Mouse (Mus musculus) kidney, embryonic 14.5 days (tissue): ENCODE results near the gene Ajap1. TPM values are rescaled to one million over a fixed set of nuclear protein-coding genes. Genes with fewer than 3 reads are reported as not detected.

ENCODE experiments used
- ATAC-seq: fragments of 200-750 bp; cut with Nextera tagmentation; 2 replicates; pipeline ENCODE4 v1.8.0; 2017; ENCODE audit warnings: moderate number of reproducible peaks, mild to moderate bottlenecking, moderate TSS enrichment, moderate library complexity; ENCODE audit not compliant: low FRiP score, low TSS enrichment
- H3K27ac ChIP-seq: fragments of 300-500 bp; sonication (generic); 2 replicates; pipeline ENCODE4 v1.5.1; 2014; ENCODE audit warnings: low read depth, mild to moderate bottlenecking, low read length, moderate library complexity, mixed read lengths
- H3K27me3 ChIP-seq: fragments of 300-500 bp; sonication (generic); 2 replicates; pipeline ENCODE4 v1.6.1; 2014; ENCODE audit warnings: mild to moderate bottlenecking, low read length; ENCODE audit not compliant: control insufficient read depth, insufficient read depth
- H3K36me3 ChIP-seq: fragments of 300-500 bp; sonication (generic); 2 replicates; pipeline ENCODE4 v1.6.1; 2014; ENCODE audit warnings: low read length, mixed read lengths; ENCODE audit not compliant: control insufficient read depth, insufficient read depth
- H3K4me1 ChIP-seq: fragments of 300-500 bp; sonication (generic); 2 replicates; pipeline ENCODE4 v1.6.1; 2014; ENCODE audit warnings: low read length, mixed read lengths; ENCODE audit not compliant: control insufficient read depth, insufficient read depth
- H3K4me2 ChIP-seq: fragments of 300-500 bp; sonication (generic); replicated peaks from 2 replicates; pipeline ENCODE4 v1.6.1; 2014; ENCODE audit warnings: low read depth, mild to moderate bottlenecking, low read length
- H3K4me3 ChIP-seq: fragments of 300-500 bp; sonication (generic); 2 replicates; pipeline ENCODE4 v1.5.1; 2014; ENCODE audit warnings: mild to moderate bottlenecking, low read length
- H3K9ac ChIP-seq: fragments of 300-500 bp; sonication (generic); 2 replicates; pipeline ENCODE4 v1.6.1; 2014; ENCODE audit warnings: low read depth, mild to moderate bottlenecking, low read length, moderate library complexity
- H3K9me3 ChIP-seq: fragments of 300-500 bp; sonication (generic); 2 replicates; pipeline ENCODE4 v1.6.1; 2016; ENCODE audit warnings: low read length; ENCODE audit not compliant: control insufficient read depth
- WGBS: fragments of 180-500 bp; shearing (Covaris S2); extraction: QIAGEN DNeasy Blood & Tissue Kit; methylation state at CpG from one replicate; pipeline ENCODE4 v1.1.7; 2014; 5-methylcytosine and 5-hydroxymethylcytosine counted together
- polyA plus RNA-seq: library from polyadenylated mRNA; unstranded; fragments of >200 nt; fragmentation: Nextera tagmentation; extraction: Ambion mirVana; gene quantifications from 2 replicates; pipeline ENCODE4 v1.2.1, GENCODE M21; 2014

The Ajap1 gene
- polyA plus RNA-seq, 1 experiment from 2014 or later, result 3.8 TPM

DNA sequence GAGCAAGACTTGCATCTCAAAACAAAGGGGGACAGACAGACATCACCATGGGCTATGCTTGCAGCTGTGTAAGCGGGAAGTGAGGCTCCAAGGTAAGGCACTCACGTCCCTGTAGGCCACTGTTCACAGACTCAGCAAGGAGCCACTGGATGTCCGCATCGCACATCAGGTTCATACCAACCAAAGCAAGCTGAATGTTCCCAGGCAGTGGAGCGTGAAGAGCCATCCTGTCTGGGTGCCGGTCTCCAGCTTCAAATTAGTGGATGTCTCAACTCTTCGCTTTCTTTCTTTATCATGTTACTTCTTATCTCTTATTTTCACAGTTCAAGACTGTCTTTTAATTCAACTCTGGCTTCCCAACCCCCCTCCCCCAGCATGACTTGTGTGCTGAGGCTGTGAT is 101.2 kb downstream of the Ajap1 start:
- Histone ChIP-seq H3K4me1 (0 out of 2 replicates have a peak, but pooled peaks cover 8% of the 10 kb centered on the region), H3K36me3 (no peaks in the 10 kb centered on the region), H3K27me3 (no peaks in the 10 kb centered on the region), H3K9ac (no peak overlapping the region), H3K27ac (no peak overlapping the region), H3K4me2 (no peak overlapping the region), H3K4me3 (no peak overlapping the region), H3K9me3 (no peaks in the 10 kb centered on the region)
- WGBS, result 44% methylated on average over 7 of the region's 7 CpGs
- no peak for ATAC-seq

DNA sequence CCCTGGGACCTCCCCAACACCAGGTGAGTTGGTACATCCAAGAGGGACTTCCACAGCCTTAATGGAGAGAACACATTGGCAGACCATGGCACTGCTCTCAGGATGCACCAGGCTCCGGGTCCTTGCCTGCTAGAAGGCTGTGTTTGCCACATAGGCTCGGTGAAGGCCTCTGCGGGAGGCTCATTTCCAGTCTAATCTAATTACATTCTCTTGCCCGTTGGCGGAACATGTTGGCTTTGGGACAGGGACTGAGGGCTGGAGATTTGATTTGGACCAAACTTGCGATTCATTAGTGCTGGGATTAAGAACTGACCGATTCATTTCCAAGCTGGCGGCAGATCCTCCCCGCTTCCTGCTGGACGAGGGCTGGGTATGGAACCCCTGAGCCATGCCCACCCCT is 101.7 kb downstream of the Ajap1 start:
- H3K27me3 ChIP-seq, result no peaks in the 10 kb centered on the region
- 0 out of 2 replicates have a peak, but pooled peaks cover 8% of the 10 kb centered on the region for H3K4me1 ChIP-seq
- H3K36me3 ChIP-seq, result no peaks in the 10 kb centered on the region
- H3K4me2 ChIP-seq, result no peak overlapping the region
- no peak overlapping the region for H3K4me3 ChIP-seq
- no peaks in the 10 kb centered on the region for H3K9me3 ChIP-seq
- no peak overlapping the region for H3K27ac ChIP-seq
- no peak overlapping the region for H3K9ac ChIP-seq
- WGBS, result 84% methylated on average over 10 of the region's 10 CpGs
- ATAC-seq, result no peak

DNA sequence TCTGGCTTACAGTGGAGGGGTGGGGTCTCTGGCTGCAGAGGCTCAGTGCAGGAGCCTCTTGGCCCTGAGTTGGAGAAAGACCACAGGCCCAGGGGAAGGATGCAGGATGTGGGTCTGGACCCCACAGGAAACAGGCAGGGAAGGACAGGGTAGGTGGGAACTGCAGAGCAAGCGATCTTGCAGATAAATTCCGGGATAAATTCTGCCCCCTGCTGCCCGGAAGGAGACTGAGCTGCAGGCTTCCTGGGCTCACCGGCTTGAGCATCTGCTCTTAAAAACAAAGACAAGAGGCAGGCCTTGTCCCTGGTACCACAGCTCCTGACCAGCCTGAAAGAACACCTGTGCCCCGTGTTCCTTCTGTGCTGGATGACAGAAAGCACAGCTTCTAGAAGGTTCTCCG is 104.6 kb downstream of the Ajap1 start:
- no peaks in the 10 kb centered on the region for H3K27me3 ChIP-seq
- H3K4me2 ChIP-seq, result no peak overlapping the region
- 18% methylated on average over 6 of the region's 6 CpGs for WGBS
- no peak overlapping the region for H3K4me3 ChIP-seq
- peak; percentile 39; the same call in 1 of the 2 replicates for ATAC-seq
- no peak overlapping the region for H3K9ac ChIP-seq
- no peaks in the 10 kb centered on the region for H3K36me3 ChIP-seq
- H3K27ac ChIP-seq, result no peak overlapping the region
- 0 out of 2 replicates have a peak, but pooled peaks cover 8% of the 10 kb centered on the region for H3K4me1 ChIP-seq
- no peaks in the 10 kb centered on the region for H3K9me3 ChIP-seq

DNA sequence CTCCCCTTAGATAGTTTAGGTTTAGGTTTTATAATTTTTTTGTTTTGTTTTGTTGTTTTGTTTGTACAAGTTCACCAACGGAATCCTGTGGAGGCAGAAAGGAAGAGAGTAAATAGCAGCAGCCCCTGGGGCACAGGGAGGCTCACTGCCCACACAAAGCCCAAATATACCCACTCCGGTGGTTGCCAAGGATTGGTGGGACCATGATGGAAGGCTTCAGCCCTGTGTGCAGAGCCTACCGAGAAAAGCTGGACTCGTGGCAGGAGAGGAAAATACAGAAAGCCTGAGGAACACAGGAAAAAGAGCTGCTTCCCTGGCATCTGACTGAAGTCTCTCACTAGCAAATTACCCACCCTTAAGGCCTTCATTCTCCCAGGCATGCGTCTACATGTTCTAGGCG is 108.4 kb downstream of the Ajap1 start:
- Histone ChIP-seq H3K9ac (no peak overlapping the region), H3K27me3 (no peaks in the 10 kb centered on the region), H3K4me2 (no peak overlapping the region), H3K4me1 (0 out of 2 replicates have a peak, but pooled peaks cover 3% of the 10 kb centered on the region), H3K27ac (no peak overlapping the region), H3K36me3 (no peaks in the 10 kb centered on the region), H3K9me3 (no peaks in the 10 kb centered on the region), H3K4me3 (no peak overlapping the region)
- no peak for ATAC-seq
- 83% methylated on average over 6 of the region's 6 CpGs for WGBS

DNA sequence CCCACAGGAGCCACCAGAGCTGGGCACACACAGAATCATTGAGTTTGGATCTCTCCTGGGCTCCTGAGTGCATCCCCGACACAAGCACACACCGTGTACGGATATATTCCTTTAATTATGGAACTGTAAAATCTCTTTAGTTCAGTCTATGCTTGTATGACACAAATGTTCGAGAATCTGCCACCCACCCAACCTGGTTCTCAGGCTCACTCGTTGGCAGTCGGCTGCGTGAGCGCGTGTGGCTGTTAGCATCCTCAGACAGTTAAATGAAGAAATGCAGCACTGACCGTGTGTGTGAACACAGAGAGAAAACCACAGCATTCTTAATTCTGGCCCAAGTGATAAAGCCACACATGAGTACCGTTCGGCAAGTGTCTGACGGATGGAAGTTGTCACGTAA is 109.5 kb downstream of the Ajap1 start:
- whole genome bisulfite sequencing, result 93% methylated on average over 14 of the region's 14 CpGs
- H3K9me3 ChIP-seq, result no peaks in the 10 kb centered on the region

DNA sequence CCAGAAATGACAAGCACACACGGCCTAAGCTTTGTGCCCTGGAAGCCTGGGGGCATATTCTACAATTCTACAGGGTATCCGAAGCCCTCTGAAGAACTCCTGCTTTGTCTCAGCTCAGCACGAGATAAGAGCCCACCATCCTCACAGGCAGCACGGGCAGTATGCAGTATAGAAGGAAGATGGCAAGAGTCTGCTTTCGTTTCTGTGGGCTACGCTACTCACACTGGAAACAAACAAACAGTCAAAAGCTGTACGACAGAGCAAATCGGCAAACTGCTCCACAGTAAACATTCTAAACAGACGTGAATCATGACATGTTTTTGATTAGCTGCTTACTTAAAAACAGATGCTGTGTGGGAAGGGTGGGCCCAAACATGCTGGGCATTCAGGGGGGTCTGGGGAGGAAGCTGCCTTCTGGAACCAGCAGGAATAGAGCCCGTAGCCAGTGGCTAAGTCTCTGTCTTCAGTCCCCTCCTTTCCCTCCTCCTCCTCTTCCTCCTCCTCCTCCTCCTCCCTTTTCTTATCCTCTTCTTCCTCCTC is 113.9 kb downstream of the Ajap1 start:
- H3K4me2 ChIP-seq, result no peak overlapping the region
- H3K4me3 ChIP-seq, result no peak overlapping the region
- WGBS, result 69% methylated on average over 10 of the region's 10 CpGs

More for the DNA sequence above, 109.5 kb downstream of the Ajap1 start:
- H3K4me3 ChIP-seq, result no peak overlapping the region
- H3K36me3 ChIP-seq, result no peaks in the 10 kb centered on the region
- no peak overlapping the region for H3K27ac ChIP-seq
- no peak overlapping the region for H3K4me2 ChIP-seq
- no peak for ATAC-seq
- no peaks in the 10 kb centered on the region for H3K27me3 ChIP-seq
- no peak overlapping the region for H3K9ac ChIP-seq
- H3K4me1 ChIP-seq, result 0 out of 2 replicates have a peak, but pooled peaks cover 3% of the 10 kb centered on the region

DNA sequence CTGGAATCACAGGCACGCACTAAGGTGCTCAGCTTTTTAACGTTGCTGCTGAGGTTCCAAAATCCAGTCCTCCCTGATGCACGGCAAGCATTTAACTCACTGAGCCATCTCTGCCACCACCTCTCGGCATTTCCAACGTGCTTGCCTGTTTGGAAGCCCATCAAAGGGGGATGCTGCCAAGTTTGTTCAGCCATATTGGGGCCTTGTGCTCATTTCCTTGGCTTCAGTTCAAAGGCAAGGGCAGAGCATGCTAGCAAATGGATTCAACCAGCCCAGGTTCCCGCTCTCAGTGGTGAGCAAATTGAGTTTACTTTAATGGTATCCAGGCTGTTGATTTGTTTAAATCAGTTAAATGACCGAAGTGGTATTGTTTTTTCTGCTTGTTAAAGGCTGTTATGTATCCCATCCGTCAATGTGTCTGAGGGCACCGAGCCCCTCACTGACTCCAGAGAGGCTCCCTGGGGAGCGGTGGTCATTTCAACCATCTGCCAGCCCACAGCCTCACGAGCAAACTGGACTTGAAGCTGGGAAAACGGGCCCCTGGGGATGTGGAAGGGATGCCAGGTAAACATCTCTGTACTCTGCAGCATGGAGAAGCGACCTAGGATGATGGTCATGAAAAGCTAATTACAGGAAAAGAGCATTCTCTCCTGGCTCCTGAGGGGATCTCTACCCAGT is 121.6 kb downstream of the Ajap1 start:
- no peak overlapping the region for H3K4me2 ChIP-seq
- ATAC-seq, result no peak
- H3K4me1 ChIP-seq, result no peaks in the 10 kb centered on the region
- WGBS, result 23% methylated on average over 13 of the region's 13 CpGs
- no peaks in the 10 kb centered on the region for H3K9me3 ChIP-seq
- H3K9ac ChIP-seq, result no peak overlapping the region
- no peaks in the 10 kb centered on the region for H3K36me3 ChIP-seq
- H3K4me3 ChIP-seq, result no peak overlapping the region
- no peak overlapping the region for H3K27ac ChIP-seq
- no peaks in the 10 kb centered on the region for H3K27me3 ChIP-seq

More for the DNA sequence above, 113.9 kb downstream of the Ajap1 start:
- no peaks in the 10 kb centered on the region for H3K27me3 ChIP-seq
- H3K4me1 ChIP-seq, result no peaks in the 10 kb centered on the region
- no peaks in the 10 kb centered on the region for H3K9me3 ChIP-seq
- H3K36me3 ChIP-seq, result no peaks in the 10 kb centered on the region
- ATAC-seq, result no peak
- H3K27ac ChIP-seq, result no peak overlapping the region
- H3K9ac ChIP-seq, result no peak overlapping the region

DNA sequence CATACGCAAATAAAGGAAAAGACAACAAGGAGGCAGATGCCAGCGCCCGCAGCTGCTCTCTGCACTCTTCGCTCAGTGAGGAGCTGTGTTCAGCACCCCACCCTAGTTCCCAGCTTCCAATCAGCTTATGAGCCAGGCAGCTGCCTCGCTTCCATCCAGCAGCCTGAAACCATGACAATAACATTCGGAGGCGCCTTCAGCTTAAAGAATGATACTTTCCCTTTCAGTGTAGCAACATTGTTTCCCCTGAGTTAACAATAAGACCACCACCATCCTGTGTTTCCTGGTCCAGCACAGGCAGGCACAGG is 124.4 kb downstream of the Ajap1 start:
- Histone ChIP-seq H3K9ac (no peak overlapping the region), H3K27ac (no peak overlapping the region), H3K9me3 (no peaks in the 10 kb centered on the region), H3K4me1 (no peaks in the 10 kb centered on the region), H3K4me2 (no peak overlapping the region), H3K4me3 (no peak overlapping the region), H3K27me3 (no peaks in the 10 kb centered on the region), H3K36me3 (no peaks in the 10 kb centered on the region)
- WGBS, result 46% methylated on average over 7 of the region's 7 CpGs
- no peak for ATAC-seq

DNA sequence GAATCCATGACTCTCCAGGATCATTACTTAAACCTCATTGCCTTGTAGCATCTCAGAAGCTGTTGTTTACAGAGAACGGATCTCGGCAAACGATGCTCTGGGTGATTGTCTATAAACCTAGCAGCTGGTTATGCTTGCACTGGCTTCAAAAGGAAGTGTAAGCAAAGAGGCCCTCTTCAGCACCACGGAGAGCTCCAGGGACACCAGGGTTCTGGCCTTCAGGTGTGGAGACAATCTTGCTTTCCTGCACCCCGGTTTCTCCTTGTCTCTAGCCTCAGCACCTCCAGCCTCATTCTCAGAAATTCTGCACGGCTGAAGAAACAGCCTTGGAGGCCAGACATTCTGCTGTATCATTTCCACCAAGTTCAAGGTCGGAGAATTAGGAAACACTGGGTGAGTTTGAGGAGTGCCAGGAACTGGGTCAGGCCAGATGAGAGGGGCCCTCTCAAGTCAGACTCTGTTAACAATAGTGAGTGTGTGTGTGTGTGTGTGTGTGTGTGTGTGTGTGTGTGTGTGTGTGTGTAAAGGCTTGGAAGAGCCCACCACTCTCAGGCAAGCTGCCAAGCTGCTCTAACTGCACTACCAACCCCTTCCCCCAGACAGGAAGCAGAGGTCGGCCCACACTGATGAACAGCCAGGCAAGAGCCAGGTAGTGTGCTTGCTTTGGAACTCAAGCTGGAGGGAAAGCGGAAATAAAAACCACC is 124.9 kb downstream of the Ajap1 start:
- Histone ChIP-seq H3K4me2 (no peak overlapping the region), H3K36me3 (no peaks in the 10 kb centered on the region), H3K27ac (no peak overlapping the region), H3K9me3 (no peaks in the 10 kb centered on the region), H3K27me3 (no peaks in the 10 kb centered on the region), H3K4me3 (no peak overlapping the region), H3K9ac (no peak overlapping the region), H3K4me1 (no peaks in the 10 kb centered on the region)
- no peak for ATAC-seq
- WGBS, result 41% methylated on average over 9 of the region's 9 CpGs
